Mouse (Mus musculus) ES-Bruce4 (cell line): ENCODE data around the gene Eif6.

Experiments
- CTCF ChIP-seq: IDR thresholded peaks from one replicate; pipeline ENCODE4 v1.8.1; 2011; ENCODE audit warnings: low read depth, low read length
- POLR2A ChIP-seq: IDR thresholded peaks from one replicate; pipeline ENCODE4 v1.8.1; 2011; ENCODE audit warnings: low read length; ENCODE audit not compliant: insufficient read depth

DNA sequence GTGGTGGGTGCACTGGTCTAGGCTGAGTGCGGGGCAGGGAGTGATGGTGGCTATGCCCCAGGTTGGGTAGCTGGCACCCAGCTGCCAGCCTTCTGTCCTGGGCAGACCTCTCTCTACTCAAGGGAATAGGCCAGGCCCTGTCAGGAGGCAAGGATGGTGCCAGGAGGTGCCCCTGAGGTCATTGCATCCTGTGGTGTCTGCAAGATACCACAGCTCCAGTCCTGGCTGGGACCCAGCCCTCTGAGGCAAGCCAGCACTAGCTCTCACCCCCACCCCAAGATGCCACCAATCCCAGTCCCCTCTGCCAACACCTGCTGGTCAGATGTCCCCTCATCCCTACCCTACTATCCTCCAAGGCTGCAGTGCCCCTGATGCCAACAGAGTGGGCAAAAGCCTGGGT lies 10.5 kb downstream of the Eif6 start:
- no peak for TF ChIP-seq POLR2A
- no peak for TF ChIP-seq CTCF
